Mouse (Mus musculus) embryo, embryonic 9.5 days (tissue): ENCODE results near the gene Fam131c.

Source experiments
- DNase-seq: peaks from one replicate; pipeline ENCODE4 v3.0.0-alpha.2; 2017; ENCODE audit errors: extremely low spot score

The Fam131c gene

DNA sequence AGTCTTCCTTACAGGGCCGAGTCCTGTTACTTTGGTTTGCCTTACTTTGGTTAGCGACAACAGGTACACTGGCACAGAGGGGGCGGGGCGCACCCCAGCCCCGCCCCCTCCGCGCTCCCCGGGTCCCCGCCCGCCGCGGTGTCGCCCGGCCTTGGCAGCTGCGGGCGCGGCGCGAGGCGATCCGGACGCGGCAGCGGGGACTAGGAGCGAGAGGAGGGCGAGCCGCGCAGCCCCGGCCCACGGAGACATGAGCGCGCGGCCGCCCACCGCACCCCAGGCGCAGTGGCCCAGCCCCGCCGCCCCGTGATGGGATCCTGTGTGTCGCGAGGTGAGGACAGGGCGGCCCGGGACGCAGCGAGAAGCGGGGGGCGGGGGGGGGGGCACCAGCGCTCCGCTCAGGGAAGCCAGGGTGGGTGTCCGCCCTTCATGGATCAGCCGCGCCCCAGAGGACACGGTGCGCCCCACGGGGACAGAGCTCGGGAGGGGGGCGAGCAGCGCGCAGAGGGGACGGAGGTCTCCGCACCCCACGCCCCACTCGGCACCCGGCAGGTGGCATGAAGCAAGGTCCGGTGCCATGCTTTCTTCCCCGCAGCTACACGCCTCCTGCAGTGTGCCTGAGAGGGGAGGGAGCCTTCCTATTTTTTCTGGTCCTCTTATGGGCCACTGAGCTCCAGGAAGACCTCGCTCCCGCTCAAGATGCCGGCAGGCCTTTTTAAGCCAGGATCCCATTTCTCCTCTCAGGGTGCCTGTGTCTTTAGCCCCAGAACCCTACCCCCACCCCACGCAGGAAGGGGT lies at the start of gene Fam131c:
Gene Fam131c (plus strand): TSS at position 224 of the 795 bp plus-strand sequence.
- DNase-seq, result no peak

DNA sequence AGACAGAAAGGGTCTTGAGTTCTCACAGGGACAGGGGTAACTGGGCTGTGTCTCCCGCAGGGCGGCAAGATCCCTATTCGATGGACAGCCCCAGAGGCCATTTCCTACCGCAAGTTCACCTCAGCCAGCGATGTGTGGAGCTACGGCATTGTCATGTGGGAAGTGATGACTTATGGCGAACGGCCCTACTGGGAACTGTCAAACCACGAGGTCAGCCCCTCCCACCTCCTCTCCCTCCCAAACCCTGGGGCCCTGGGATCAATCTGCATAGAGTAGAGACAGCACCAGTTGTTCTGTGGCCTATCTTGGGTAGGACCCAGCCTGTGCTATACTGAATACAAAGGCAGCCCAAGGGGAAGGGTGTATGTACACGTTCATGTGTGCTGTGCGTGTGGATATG lies 45.5 kb upstream of the Fam131c start:
- DNase-seq, result no peak

DNA sequence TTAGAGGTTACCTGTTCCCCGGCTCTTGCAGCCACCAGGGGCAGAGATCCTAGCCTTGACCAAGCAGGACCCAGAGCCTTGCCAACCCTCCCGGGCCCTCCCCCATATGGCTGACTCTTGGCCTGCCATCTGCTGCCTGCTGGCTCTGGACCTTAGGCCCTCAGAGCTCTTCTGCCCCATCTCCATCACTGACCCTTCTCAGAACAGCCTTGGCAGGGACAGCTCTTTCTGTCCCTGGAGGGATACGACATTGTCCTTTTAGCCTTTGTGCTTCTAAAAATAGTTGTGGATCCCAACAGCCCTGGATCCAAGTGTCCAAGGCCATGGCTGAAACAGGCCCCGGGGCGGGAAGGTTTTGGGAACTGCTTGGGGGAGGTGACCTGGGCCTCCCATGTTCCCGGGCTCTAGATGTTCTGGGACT lies 43.2 kb upstream of the Fam131c start:
- no peak for DNase-seq

DNA sequence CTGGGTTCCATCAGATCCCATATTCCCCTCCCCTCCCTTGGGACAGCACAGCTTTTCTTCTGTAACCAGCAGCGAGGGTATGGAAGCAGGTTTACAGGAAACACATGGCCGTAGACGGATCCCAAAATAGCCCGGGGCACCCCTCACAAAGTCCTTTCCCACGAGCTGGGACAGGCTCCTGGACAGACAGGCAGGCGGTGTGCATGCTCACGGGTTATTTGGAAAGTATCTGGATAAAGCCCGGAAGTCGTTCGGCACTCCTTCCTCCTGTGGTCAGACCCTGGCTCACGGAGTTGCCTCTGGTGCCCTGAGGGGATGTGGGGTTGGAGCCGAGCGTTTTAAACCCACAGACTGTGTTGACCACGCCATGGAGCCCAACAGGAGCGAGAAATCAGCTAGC lies 42.4 kb upstream of the Fam131c start:
- no peak for DNase-seq

DNA sequence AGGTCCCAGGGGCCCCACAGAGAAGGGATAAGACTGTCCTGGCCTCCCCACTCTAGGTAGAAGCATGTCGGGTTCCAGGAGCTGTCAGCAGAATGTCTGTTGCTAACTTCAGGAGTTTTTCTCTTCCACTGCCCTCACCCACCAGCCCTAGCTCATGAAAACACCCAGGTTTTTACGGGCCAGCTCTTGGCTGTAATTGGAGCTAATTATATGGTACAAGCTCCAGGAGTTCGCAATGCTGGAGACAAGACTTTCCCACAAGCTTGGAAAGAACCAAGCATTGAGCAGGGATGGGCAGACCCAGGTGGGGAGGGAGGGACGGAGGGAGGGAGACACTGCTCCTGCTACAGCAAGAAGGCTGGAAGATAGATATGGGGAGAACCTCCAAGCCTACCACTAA lies 40.9 kb upstream of the Fam131c start:
- DNase-seq, result no peak

DNA sequence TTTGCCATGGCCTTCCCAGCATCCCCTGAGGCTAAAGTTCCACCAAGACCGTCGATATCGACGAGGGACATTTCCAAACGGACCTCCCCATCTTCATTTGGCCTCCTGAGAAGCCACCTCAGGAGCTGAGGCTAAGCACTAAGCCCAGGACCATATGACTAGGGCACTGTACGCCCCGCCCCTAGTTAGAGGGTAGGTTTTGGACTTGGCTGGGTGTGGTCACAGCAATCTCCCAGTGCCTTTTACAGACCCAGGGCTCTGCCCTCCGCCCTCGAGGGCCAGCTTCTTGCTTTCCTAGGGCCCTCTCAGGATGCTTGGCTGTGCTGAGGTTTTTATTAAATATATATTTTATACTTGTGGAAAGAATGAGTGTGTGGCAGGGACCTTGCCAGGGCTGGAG lies 39.3 kb upstream of the Fam131c start:
- DNase-seq, result no peak

DNA sequence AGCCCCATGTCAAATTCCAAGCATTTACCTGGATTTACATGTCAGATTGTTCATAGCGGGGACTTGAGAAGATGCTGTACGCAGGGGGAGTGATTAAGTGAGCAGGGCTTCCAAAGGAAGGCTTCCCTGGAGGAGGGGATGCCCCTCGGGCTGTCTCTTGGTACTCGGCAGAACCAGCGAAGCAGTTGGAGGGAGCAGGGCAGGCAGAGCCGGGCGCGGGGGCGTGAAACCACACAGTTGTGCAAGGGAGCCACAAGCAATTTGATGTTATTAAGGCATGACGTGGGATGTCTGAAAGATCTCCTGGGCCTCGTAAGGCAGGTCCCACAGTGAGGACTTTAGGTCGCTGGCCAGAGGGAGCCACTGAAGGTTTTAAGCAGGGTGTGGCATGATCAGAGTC lies 38.1 kb upstream of the Fam131c start:
- no peak for DNase-seq

DNA sequence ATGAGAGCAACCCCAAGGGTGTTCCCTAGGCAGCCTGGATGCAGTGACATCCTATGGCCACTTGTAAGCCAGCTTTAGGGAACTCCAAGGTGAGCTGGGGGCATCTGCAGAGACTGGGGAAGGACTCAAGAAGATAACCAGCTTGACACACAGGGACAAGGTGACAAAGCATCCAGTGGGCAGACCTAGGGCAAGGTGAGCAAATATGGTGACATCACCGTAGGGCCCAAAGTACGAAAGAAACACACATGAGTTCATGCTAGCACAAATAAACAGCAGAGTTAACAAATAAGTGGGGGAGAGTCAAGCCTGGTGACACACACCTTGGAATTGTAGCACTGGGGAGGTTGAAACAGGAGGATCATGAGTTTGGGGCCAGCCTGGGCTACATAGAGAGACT lies 36.6 kb upstream of the Fam131c start:
- DNase-seq, result no peak

DNA sequence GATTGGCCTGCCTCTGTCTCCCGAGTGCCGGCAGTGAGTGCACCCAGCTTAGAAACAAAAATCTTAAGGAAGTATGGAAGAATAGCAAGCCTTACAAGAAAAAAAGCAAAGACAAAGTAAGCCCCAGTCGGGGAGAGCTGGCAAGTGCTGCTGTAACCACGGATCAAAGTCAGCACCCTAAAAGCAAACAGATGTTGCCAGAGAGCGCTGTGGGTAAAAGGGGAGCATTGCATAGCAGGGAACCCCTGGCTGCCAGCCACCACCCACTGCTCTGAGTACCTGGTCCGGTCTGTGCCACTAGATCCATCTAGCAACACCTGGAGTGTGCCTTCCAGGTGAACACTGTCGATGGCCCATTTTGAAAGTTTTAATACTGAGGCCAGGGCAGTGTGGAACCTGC lies 35.8 kb upstream of the Fam131c start:
- no peak for DNase-seq

DNA sequence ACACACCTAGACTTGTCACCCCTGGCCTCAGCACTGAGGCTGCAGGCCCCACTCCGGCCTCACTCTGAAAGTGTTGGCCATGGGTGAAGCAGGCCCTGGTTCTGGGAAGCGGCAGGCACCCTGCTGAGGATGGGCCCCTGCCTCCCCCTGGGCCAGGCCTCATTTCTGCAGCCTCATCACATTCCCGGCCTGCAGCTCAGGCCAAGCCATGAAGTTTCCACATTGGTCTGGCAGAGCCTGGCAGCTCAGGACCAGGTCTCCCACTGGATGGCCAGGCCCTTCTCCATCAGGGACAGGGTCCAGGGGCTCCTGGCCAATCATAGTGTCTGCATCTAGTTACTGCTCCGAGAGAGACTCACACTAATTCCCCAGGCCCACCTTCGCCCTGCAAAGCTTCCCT lies 33.3 kb upstream of the Fam131c start:
- DNase-seq, result no peak

DNA sequence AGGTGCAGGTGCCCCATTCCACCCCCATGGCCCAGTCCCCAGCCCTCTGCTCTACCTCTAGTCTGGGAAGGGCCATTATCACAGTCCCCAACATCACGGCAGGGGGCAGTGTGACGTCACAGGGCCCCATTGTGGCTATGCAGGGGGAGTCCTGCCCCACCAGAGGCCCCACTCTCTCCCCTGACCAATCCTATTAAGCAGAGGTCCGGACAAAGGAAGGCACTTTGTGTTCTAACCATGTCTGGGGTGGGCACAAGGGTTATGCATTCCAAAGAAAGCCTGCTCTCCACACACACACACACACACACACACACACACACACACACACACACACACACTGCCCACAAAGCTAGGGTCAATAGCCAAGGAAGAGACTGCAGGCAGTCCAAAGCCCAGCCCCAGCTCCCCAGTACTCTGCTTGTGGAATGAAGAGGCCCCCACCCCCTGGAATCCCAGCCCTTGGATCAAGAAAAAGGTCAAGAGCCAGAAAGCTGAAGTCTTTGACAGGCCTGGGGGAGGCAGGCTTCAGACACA lies 32.7 kb upstream of the Fam131c start:
- DNase-seq, result peak; percentile 69

DNA sequence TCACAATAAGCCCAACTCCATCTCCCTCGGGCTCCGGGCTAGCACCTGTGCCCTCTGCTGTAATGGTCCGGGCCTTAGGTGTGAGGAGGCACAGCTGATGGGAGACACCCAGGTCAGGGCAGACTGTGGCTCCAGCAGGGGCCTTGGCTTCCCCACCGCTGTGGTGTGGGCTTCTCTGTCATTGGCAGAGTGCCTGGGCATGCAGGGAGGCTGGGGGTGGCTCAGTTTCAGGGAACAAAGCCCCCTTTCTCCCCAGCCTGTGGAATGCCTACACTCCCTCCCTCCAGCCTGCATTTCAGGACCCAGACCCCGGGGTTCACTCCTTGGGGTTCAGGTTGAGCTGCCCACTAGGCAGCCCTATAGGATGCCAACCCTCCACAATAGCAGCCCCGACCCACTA lies 31.8 kb upstream of the Fam131c start:
- DNase-seq, result no peak

DNA sequence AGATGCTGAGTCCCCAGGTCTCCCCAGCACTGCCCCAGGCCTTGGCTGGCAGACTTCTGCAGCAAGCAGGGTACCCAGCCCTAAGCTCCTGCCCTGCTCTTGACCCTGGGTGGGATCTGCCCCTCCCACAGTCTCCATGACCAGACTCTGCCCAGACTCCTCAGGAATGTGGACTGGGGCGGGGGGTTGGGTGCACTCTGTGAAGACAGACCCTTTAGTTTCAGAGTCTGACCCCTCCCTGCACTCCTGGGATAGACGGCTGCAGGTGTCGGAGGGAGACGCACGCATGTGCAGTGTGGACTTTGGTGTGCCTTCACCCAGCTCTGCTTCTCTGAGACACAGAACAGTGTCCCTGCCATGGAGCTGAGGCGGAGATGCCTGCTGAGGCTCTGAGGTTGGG lies 30.0 kb upstream of the Fam131c start:
- peak; percentile 45 for DNase-seq

DNA sequence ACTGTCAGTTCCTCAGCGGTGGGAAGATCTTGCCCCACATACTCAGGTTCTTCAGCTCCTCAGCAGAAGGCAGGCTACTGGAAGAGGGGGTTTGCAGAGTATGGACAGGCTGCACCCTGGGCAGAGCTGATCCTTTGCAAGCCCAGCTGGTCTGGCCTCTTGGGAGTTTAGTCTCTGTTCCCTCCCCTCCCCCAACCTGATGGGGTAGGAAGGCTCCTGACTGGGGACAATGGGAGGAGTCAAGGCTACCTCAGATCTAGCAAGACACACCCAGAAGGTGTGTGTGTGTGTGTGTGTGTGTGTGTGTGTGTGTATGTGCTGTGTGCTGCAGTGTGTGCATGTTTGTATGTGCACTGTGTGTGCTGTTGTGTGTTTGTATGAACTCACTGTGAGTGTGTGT lies 29.2 kb upstream of the Fam131c start:
- DNase-seq, result peak; percentile 34

DNA sequence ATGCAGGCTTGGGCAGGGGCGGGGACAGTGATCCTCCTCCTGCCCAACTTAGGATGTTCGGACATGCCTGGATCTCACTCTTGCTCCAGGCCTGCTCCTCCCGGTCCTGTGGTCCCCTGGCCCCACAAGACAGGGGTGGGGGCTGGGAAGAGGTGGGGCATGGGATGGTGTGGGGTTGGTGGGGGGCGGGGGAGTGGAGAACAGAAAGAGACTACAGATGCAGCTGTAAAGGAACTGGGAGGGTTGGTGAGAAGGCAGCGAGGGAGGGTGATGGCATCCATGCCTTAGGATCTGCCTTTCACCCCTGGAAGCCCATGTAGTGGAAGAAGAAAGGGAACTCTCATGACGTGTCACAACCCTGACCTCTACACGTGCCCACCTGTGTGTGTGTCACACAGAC lies 26.5 kb upstream of the Fam131c start:
- DNase-seq, result no peak

DNA sequence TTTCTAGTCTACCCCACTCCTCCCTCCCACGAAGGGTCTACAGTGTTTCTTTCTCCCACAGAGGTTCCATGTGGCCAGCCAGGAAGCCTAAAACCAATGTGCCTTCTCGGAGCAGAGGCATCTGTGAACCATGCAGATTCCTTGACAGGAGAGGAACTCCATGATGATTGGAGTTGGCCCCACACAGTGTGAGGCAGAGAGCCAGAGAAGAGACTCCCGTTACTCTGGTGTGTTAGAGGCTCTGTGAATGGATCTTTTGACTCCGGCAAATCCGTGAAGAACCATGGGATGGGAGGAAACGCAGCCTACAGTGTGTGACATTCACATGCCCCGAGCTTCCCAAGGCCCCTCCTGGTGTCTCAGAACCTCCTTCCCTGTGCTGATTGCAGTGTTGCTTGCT lies 24.5 kb upstream of the Fam131c start:
- no peak for DNase-seq

DNA sequence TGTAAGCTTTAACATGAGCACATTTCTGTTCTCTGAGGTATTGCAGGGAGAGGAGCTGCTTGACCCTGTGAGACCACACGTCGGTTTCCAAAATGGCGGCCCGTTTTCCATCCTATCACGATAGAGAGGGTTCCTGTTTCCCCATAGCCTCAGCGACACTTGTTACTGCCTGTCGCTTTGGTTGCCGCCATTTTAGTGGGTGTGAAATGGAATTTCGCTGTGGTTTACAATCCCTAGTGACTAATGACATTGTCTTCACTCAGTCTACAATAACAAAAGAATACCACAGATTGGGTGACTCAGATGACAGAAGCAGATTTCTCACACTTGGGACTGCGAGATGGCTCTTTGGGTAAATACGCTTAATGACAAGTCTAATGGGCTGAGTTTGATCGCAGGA lies 22.8 kb upstream of the Fam131c start:
- no peak for DNase-seq

DNA sequence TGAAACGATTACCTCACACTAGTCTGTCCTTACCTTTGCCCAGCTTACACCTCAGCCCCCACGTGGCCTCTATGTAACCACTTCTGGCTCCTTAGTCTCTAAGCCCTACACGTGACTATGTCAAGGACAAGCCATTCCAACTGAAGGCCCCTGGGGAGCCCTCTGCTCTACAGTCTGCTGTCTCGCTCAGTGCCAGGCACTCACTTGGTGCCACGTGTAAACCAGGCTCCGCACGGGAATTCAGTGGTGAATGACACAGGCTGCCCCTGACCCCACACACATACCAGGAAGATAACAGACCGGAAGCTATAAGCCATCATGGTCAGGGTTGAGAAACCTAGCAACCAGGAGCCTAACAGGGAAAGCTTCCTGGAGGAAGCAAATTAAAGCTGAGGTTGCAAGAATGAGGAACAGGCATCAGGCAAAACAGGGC lies 20.6 kb upstream of the Fam131c start:
- no peak for DNase-seq

DNA sequence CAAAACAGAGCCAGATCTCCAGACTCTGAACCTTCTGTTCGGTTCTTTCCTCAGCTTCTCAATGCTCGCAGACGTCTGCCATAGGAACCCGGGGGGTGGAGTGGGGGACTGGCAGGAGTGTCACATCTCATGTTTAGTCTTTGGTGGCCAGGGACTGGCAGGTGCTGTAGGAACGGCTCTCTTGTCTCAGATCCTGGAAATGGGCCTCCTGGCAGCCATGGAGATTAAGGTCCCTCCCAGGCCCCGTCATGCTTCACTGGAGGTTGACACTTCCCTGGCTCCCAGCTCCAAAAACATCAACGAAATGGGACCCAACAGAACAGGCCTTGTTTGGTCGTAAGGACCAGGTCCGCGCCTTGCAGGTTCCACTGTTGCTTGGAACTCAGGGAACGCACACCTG lies 19.4 kb upstream of the Fam131c start:
- no peak for DNase-seq

DNA sequence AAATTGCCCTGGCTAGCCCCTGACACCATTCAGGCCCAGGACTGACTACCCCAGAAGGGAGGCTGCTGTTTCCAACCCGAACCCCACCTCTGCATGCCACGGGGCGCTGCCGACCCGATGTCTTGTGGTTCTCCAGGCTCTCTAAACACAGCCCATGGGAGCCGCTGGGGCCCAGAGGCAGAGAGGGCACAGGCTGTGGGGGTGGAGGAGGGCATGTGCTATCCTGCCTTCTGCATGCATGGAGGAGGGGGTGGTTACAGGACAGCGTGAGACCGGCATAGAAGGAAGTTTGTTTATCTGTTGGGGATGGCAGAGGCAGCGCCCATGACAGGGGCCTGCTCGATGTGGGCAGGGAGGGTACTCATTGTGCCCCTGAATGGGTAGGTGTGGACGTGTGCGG lies 18.0 kb upstream of the Fam131c start:
- DNase-seq, result no peak

DNA sequence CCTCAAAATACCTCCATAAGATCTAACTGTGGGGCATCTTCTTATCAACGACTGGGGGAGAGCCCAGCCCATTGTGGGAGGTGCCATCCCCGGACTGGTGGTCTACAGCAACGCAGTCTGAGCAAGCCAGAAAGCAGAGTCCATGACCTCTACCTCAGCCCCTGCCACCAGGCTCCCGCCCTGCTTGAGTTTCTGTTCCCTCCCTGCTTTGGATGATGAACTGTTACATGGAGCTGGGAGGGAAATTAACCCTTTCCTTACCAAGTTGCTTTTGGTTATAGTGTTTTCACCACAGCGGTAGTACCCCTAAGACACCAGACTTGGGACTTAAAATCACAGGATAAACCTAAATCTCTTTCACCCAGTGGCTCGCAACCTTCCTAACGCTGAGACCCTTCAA lies 16.0 kb upstream of the Fam131c start:
- DNase-seq, result no peak

DNA sequence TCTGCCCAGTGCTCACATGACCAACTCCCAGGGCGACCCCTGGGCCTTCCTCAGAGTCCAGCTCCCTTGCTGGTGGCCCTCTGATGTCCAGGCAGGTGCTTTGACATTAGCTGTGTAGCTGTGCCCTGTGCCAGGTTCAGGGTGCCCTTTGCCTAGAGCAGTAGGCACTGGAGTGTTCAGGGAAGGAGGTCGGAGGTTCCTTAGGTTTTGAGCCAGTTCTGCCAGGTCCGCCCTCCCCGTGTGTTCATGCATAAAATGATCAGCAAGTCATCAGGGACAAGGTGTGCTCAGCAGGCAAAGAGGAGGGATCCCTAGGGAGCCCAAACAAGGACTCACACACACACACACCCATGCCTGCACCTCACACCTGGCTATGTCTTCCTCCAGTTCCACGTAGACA lies 15.0 kb upstream of the Fam131c start:
- DNase-seq, result no peak

DNA sequence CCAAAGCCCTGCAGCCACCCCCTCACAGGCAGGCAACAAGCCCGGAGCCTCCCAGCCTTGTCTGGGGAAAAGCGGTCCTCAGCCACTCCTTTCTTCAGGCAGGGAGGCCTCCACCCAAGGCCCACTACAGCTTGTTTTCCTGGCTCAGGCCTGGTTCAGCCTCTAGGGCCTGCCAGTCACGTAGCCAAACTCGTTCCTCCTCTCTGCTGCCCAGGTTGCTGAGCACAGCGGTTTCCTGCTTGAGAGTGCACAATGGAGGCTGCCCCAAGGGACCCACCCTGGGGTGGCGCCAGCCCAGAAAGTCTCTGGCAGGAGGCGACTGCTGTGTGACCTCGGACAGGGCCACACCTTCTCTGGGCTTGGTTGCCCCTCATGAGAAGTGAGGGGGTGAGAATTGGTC lies 14.2 kb upstream of the Fam131c start:
- DNase-seq, result no peak

DNA sequence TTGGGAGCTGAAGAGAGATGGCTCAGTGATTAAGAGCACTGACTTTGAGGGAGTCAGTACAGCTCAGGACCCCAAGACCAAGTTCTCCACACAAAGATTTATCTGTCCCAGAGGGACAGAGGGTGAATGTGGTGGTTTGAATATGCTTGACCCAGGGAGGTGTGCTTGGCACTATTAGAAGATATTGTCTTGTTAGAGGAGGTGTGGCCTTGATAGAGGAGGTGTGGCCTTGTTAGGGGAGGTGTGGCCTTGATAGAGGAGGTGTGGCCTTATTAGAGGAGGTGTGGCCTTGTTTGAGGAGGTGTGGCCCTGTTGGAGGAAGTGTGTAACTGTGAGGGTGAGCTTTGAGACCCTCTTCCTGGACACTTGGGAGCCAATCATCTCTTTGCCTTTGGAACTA lies 10.2 kb upstream of the Fam131c start:
- DNase-seq, result no peak
